Mouse (Mus musculus) right cerebral cortex, postnatal 4 days (tissue): ENCODE data around the gene Deup1.
"Not testable (repeated sequence)": the region's sequence is repeated elsewhere in the genome, so short reads cannot be mapped to it uniquely, and the experiment has no call there.

Experiments used
- DNase-seq: peaks from one replicate; pipeline ENCODE4 v3.0.0-alpha.2; 2022

Gene Deup1

GRCm38 (mm10) chr9:15585956-15586355 lies 41.8 kb downstream of the Deup1 start:
- no peak for DNase-seq

GRCm38 (mm10) chr9:15584209-15584608 lies 43.5 kb downstream of the Deup1 start:
- DNase-seq = no peak

GRCm38 (mm10) chr9:15582026-15582425 lies 45.7 kb downstream of the Deup1 start:
- DNase-seq = no peak

- no peak for DNase-seq
These were observed 47.6 kb downstream of the Deup1 start for GRCm38 (mm10) chr9:15580176-15580575.

- DNase-seq = no peak
These were observed 48.8 kb downstream of the Deup1 start for GRCm38 (mm10) chr9:15578946-15579345.

- DNase-seq = no peak
These were observed 49.3 kb downstream of the Deup1 start for GRCm38 (mm10) chr9:15578427-15578826.

GRCm38 (mm10) chr9:15574750-15575454 lies 52.8 kb downstream of the Deup1 start:
- DNase-seq = no peak

- no peak for DNase-seq
These were observed 65.4 kb downstream of the Deup1 start for GRCm38 (mm10) chr9:15562353-15562752.

- no peak for DNase-seq
These were observed 67.3 kb downstream of the Deup1 start for GRCm38 (mm10) chr9:15560451-15560850.

GRCm38 (mm10) chr9:15553322-15553721 lies 74.4 kb downstream of the Deup1 start:
- DNase-seq = no peak

GRCm38 (mm10) chr9:15551933-15552851 lies 75.5 kb downstream of the Deup1 start:
- DNase-seq = peak; percentile 19

- DNase-seq = not testable (repeated sequence)
These were observed 76.7 kb downstream of the Deup1 start for GRCm38 (mm10) chr9:15551073-15551472.

GRCm38 (mm10) chr9:15550461-15550961 lies 77.2 kb downstream of the Deup1 start:
- DNase-seq = no peak

- no peak for DNase-seq
These were observed 85.9 kb downstream of the Deup1 start for GRCm38 (mm10) chr9:15541735-15542354.

- DNase-seq = no peak
These were observed 88.7 kb downstream of the Deup1 start for GRCm38 (mm10) chr9:15538979-15539533.

GRCm38 (mm10) chr9:15537455-15538048 lies 90.2 kb downstream of the Deup1 start:
- no peak for DNase-seq

- no peak for DNase-seq
These were observed 90.8 kb downstream of the Deup1 start for GRCm38 (mm10) chr9:15536861-15537426.

GRCm38 (mm10) chr9:15535418-15535817 lies 92.3 kb downstream of the Deup1 start:
- DNase-seq = no peak

- no peak for DNase-seq
These were observed 93.6 kb downstream of the Deup1 start for GRCm38 (mm10) chr9:15534110-15534509.

GRCm38 (mm10) chr9:15533336-15534070 lies 94.2 kb downstream of the Deup1 start:
- DNase-seq = no peak

- no peak for DNase-seq
These were observed 96.5 kb downstream of the Deup1 start for GRCm38 (mm10) chr9:15531204-15531603.

- DNase-seq = no peak
These were observed 97.8 kb downstream of the Deup1 start for GRCm38 (mm10) chr9:15529965-15530320.
